Mouse (Mus musculus): ENCODE data around the gene Kif26b.

- TF ChIP-seq CTCF (IDR thresholded peaks at IDR 0.05; ENCODE audit: borderline replicate concordance, control insufficient read depth, extremely low read depth, insufficient read depth, low read length, poor library complexity) (no peak), POLR2A (IDR thresholded peaks at IDR 0.05; ENCODE audit: control insufficient read depth, extremely low read depth, insufficient read depth, low read length, poor library complexity) (no peak)
Observed at GRCm38 (mm10) chr1:178714209-178714608, 185.3 kb downstream of the Kif26b start.
